Mouse (Mus musculus) forebrain, embryonic 12.5 days (tissue): ENCODE measurements around the gene Fbln1. TPM values are rescaled to one million over a fixed set of nuclear protein-coding genes. Genes with fewer than 3 reads are reported as not detected.

Experiments
- ATAC-seq: fragments of 200-750 bp; cut with Nextera tagmentation; 2 replicates; pipeline ENCODE4 v1.8.0; 2017; ENCODE audit warnings: moderate TSS enrichment; ENCODE audit not compliant: low FRiP score
- H3K27ac ChIP-seq: fragments of 300-500 bp; sonication (generic); 2 replicates; pipeline ENCODE4 v1.5.1; 2016; ENCODE audit warnings: mild to moderate bottlenecking
- H3K27me3 ChIP-seq: fragments of 300-500 bp; sonication (generic); 2 replicates; pipeline ENCODE4 v1.6.1; 2016; ENCODE audit warnings: mild to moderate bottlenecking
- H3K36me3 ChIP-seq: fragments of 300-500 bp; sonication (generic); replicated peaks from 2 replicates; pipeline ENCODE4 v1.6.1; 2016; ENCODE audit warnings: mild to moderate bottlenecking
- H3K4me1 ChIP-seq: fragments of 300-500 bp; sonication (generic); 2 replicates; pipeline ENCODE4 v1.6.1; 2016
- H3K4me2 ChIP-seq: fragments of 300-500 bp; sonication (generic); 2 replicates; pipeline ENCODE4 v1.6.1; 2016; ENCODE audit warnings: mild to moderate bottlenecking, moderate library complexity
- H3K4me3 ChIP-seq: fragments of 300-500 bp; sonication (generic); replicated peaks from 2 replicates; pipeline ENCODE4 v1.5.1; 2016; ENCODE audit warnings: mild to moderate bottlenecking
- H3K9ac ChIP-seq: fragments of 300-500 bp; sonication (generic); 2 replicates; pipeline ENCODE4 v1.6.1; 2016; ENCODE audit warnings: mild to moderate bottlenecking
- H3K9me3 ChIP-seq: fragments of 300-500 bp; sonication (generic); 2 replicates; pipeline ENCODE4 v1.6.1; 2016
- WGBS: fragments of 180-500 bp; shearing (Covaris S2); methylation state at CpG from one replicate; pipeline ENCODE4 v1.1.7; 2016; 5-methylcytosine and 5-hydroxymethylcytosine counted together
- polyA plus RNA-seq: library from polyadenylated mRNA; unstranded; fragments of >200 nt; fragmentation: Nextera tagmentation; extraction: Ambion mirVana; gene quantifications from 2 replicates; pipeline ENCODE4 v1.2.1, GENCODE M21; 2016

Gene Fbln1
- polyA plus RNA-seq, 1 experiment from 2014 or later, result 112 TPM

DNA sequence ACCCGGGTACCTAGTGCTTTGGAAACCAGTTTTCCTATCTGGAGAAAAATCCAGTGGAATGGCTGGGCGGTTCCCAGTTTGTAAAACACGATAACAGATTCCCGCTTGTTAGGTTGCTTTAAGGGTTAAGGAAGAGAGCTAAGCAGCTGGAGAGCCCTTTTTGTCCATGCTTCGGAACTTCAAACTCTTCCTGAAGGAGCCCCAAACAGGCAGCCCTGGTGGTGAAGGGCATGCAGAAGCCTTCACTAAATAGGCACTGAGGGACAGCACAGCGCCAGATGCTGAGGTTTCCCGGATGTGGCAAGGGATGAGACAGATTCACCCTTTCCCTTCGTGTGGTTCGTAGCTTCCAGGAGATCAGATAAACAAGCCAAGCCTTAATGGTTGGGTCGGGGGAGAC lies 2.6 kb downstream of the Fbln1 start:
- H3K9me3 ChIP-seq, result peaks cover 9% of the 10 kb centered on the region; the same call in 1 of the 2 replicates

DNA sequence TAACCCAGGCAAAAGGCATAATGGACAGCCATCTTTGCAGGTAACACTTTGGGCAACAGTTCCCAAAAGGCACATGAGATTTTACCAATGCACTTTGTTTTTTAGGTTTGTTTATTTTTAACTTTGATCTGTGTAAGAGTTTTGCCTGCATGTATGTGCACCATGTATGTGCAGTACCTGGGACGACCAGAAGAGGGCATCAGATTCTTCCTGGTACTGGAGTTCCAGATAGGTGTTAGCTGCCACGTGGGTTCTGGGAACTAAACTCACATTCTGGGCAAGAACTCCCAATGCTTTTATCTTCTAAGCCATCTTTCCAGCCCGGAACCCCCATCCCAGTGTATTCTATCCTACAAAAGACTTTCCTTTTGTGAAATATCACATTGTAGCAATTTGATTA lies 3.6 kb downstream of the Fbln1 start:
- Histone ChIP-seq H3K9ac (no peak overlapping the region), H3K4me2 (no peak overlapping the region), H3K9me3 (peaks cover 14% of the 10 kb centered on the region; the same call in 1 of the 2 replicates), H3K36me3 (peaks cover 47% of the 10 kb centered on the region), H3K27me3 (peaks cover 9% of the 10 kb centered on the region), H3K4me3 (no peak overlapping the region), H3K4me1 (peaks cover 30% of the 10 kb centered on the region), H3K27ac (no peak overlapping the region)
- no peak for ATAC-seq
- 86% methylated on average over 3 of the region's 3 CpGs for WGBS

More for the DNA sequence above, 2.6 kb downstream of the Fbln1 start:
- no peak for ATAC-seq
- 5% methylated on average over 10 of the region's 10 CpGs for WGBS
- H3K9ac ChIP-seq, result peak overlapping the region; percentile 88
- H3K27me3 ChIP-seq, result peaks cover 18% of the 10 kb centered on the region
- peak overlapping the region; percentile 88 for H3K4me2 ChIP-seq
- H3K4me3 ChIP-seq, result peak overlapping the region; percentile 64
- peaks cover 30% of the 10 kb centered on the region for H3K4me1 ChIP-seq
- H3K36me3 ChIP-seq, result peaks cover 39% of the 10 kb centered on the region
- H3K27ac ChIP-seq, result peak overlapping the region; percentile 88

DNA sequence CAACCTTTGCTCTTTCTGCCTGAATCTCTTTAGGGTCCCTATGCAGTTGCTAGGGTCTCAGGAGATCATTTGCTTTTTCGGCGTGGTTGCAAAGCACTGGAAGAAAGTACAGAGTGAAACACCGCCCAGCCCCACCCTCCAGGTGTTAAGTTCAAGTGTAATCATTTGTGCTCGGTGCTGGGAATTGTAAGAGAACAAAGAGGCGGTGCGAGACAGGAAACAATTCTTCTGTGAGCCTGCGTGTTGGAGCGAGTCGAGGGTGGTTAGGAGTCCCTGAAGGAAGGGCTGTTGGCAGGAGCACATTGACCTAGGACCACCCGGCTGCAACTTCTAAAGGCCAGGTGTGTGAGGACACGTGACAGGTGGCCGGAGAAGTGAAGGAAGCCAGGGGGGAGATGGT lies 4.9 kb downstream of the Fbln1 start:
- Histone ChIP-seq H3K4me3 (no peak overlapping the region), H3K4me2 (no peak overlapping the region), H3K9me3 (peaks cover 27% of the 10 kb centered on the region), H3K9ac (no peak overlapping the region), H3K4me1 (peaks cover 27% of the 10 kb centered on the region), H3K27ac (no peak overlapping the region), H3K27me3 (no peaks in the 10 kb centered on the region), H3K36me3 (peaks cover 59% of the 10 kb centered on the region)
- 90% methylated on average over 12 of the region's 12 CpGs for WGBS
- no peak for ATAC-seq

DNA sequence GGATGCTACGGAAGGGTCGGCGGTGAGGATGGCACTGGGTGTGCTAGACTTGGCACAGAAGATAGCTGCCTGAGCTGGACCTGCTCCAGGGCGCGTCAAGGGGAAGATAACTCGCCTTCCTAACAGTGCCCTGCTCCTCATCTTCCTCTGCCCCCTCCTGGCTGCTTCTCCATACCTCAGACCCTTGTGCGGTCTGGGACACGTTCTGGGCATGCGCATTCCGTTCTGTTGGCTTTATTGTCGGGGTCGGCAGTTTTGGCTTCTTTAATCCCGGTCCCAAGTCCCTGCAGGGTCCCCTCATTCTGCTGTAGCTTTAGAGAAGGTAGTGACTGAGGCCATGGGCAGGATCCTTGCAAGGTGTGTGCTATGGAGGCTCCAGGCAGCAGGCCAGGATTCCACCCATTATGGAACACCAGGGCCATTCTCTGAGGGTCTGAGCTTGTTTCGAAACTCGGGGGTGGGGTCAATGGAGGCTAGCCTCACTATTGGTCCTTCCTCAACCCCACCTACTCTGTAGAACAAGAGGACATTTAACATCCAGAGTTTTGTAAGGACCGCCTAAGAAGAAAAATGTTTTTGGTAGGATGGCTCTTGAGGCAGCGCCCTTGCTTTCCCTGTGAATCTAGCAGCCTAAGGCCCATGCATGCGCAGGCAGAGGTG lies 5.5 kb downstream of the Fbln1 start:
- Histone ChIP-seq H3K27me3 (no peaks in the 10 kb centered on the region), H3K27ac (no peak overlapping the region), H3K4me3 (no peak overlapping the region), H3K36me3 (peaks cover 65% of the 10 kb centered on the region), H3K4me1 (peaks cover 24% of the 10 kb centered on the region), H3K9me3 (peaks cover 32% of the 10 kb centered on the region), H3K9ac (no peak overlapping the region), H3K4me2 (no peak overlapping the region)
- WGBS, result 94% methylated on average over 18 of the region's 18 CpGs
- no peak for ATAC-seq

DNA sequence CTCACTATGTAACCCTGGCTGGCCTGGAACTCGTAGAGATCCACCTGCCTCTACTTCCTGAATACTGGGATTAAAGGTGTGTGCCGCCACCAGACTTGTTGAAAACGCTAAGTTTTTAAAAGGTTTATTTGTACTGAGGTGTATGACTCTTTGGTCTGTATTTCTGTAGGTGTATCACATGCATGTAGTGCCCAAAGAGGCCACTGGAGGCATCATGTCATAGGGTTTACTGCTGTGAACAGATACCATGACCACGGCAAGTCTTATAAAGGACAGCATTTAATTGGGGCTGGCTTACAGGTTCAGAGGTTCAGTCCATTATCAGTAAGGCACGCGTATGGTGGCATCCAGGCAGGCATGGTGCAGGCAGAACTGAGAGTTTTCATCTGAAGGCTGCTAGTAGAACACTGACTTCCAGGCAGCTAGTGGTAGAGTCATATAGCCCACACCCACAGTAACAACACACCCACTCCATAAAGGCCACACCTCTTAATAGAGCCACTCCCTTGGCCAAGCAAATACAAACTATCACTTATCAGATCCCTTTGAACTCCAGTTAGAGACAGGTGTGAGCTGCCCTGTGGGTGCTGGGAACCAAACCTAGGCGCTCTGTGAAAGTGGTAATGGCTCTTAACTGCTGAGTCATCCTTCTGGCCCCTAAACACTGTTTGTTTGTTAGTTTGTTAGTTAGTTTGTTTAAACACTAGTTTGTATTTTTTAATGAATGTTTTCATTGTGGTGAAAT lies 10.5 kb downstream of the Fbln1 start:
- Histone ChIP-seq H3K27me3 (no peaks in the 10 kb centered on the region), H3K9me3 (peaks cover 24% of the 10 kb centered on the region), H3K9ac (no peak overlapping the region), H3K27ac (no peak overlapping the region), H3K4me1 (no peaks in the 10 kb centered on the region), H3K4me3 (no peak overlapping the region), H3K36me3 (peaks cover 65% of the 10 kb centered on the region), H3K4me2 (no peak overlapping the region)
- ATAC-seq, result no peak
- 96% methylated on average over 7 of the region's 7 CpGs for WGBS

DNA sequence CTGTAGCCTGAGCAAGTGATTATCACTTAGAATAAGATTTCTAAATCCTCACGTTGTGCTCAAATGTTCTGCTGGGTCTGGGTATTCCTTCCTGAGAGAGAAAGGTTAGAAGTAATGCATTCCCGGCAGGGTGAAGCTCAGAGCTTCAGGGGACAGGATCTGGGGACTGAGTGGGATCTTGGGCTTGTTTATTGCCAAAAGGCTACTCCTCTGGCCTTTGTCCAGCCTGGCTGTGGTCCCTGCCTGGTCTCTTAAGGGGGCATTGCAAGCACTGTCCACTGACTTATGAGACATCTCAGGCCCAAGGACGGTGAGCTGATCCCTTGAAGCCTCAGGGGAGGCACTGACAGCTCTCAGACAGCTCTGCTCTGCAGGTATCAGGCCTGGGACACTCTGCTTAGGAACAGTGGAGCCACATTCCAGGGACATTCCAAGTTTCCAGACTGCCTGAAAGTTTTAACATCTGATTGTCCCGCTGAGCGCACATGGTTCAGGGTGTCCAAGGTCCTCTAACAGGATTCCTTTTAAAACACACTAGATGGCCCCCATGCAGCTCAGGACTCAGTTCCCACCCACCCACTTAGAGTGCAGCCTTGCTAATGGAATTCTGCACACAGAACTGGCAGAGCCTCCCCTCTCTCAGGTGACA lies 13.0 kb downstream of the Fbln1 start:
- WGBS, result 96% methylated on average over 5 of the region's 5 CpGs

DNA sequence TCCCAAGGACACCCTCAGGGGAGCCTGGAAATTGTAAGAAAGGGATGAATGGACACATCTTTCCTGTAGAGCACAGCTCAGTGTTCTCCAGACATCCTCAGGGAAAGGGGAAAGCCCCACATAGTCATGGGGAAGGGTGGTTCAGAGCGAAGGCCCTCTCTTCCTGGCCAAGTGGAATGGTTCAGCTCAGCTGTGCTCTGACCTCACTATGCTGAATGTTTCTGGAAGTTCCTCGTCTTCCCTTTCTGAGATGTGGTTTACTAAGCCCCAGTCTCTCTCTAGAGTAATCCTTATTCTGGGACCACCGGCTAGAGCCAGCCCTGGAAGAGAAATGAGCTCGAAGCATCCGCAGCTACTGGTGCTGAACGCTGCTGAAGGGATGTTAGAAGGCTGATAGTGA lies 14.6 kb downstream of the Fbln1 start:
- no peak for ATAC-seq
- no peaks in the 10 kb centered on the region for H3K4me1 ChIP-seq
- no peak overlapping the region for H3K4me3 ChIP-seq
- no peak overlapping the region for H3K27ac ChIP-seq
- H3K27me3 ChIP-seq, result no peaks in the 10 kb centered on the region
- no peak overlapping the region for H3K9ac ChIP-seq
- peaks cover 9% of the 10 kb centered on the region for H3K9me3 ChIP-seq
- WGBS, result 91% methylated on average over 6 of the region's 6 CpGs
- no peak overlapping the region for H3K4me2 ChIP-seq
- H3K36me3 ChIP-seq, result peaks cover 60% of the 10 kb centered on the region

More for the DNA sequence above, 13.0 kb downstream of the Fbln1 start:
- Histone ChIP-seq H3K27me3 (no peaks in the 10 kb centered on the region), H3K4me3 (no peak overlapping the region), H3K36me3 (peaks cover 58% of the 10 kb centered on the region), H3K4me1 (no peaks in the 10 kb centered on the region), H3K9me3 (peaks cover 22% of the 10 kb centered on the region), H3K27ac (no peak overlapping the region), H3K9ac (no peak overlapping the region), H3K4me2 (no peak overlapping the region)
- ATAC-seq, result no peak

DNA sequence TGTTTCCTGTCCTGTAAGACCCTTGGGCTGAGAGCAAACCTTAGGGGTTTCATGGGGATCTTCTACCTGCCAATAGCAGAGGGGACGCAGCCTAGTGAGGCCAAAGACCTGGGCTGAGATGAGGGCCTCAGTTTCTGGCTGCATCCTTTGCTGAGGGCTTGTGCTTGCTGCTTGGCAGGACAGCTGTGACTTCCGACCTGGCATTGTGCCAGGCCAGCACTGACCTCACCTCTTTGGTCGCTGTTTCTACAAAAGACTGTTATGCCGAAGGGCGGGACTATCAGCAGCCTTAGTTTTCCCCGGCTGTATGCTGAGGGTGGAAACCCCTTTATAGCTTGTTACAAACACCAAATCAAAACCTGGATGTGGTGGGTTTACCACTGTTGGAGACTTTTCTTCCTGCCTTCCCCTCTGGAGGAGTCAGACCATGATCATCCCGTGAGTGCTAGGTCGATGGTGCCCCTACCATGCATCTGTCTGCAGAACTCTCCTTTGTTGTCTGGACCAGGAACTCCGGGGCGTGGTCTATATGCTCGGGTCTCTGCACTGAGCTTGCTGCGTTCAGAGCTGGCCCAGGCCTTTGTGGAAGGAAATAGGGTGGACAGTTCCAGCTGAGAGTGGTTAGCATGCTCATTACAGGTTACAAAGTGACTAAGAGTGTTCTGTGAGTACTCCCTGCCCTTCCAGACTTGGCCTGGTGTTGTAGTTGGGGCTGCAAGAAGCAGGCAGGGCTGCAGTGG lies 15.5 kb downstream of the Fbln1 start:
- Histone ChIP-seq H3K4me3 (no peak overlapping the region), H3K4me2 (no peak overlapping the region), H3K27ac (peak overlapping the region; percentile 19; the same call in 1 of the 2 replicates), H3K9ac (no peak overlapping the region), H3K27me3 (no peaks in the 10 kb centered on the region), H3K9me3 (no peaks in the 10 kb centered on the region), H3K36me3 (peaks cover 53% of the 10 kb centered on the region), H3K4me1 (no peaks in the 10 kb centered on the region)
- 76% methylated on average over 12 of the region's 12 CpGs for WGBS
- ATAC-seq, result no peak

DNA sequence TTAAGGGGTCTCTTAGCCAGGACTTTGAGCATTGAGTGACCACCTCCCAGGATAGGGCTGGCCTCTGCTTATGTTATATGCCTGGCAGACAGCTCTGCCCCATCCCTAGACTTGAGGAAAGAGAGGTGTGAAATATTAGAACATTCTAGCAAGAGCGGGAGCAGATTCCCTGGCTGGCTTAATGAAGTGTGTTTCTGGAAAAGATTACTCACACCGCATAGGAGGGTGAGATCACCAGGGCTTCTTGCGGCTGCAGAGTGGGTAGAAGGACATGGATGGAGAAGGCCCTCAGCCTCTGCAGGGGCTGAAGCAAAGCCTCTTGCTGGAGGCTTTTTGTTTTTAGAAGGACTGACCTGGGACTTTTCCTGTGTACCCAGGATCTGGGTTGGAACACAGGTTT lies 19.9 kb downstream of the Fbln1 start:
- no peak overlapping the region for H3K27ac ChIP-seq
- H3K9ac ChIP-seq, result no peak overlapping the region
- H3K9me3 ChIP-seq, result no peaks in the 10 kb centered on the region
- WGBS, result 95% methylated on average over 3 of the region's 3 CpGs
- no peak for ATAC-seq
- no peak overlapping the region for H3K4me3 ChIP-seq
- H3K4me2 ChIP-seq, result no peak overlapping the region
- no peaks in the 10 kb centered on the region for H3K27me3 ChIP-seq
- no peaks in the 10 kb centered on the region for H3K4me1 ChIP-seq
- H3K36me3 ChIP-seq, result peaks cover 67% of the 10 kb centered on the region

DNA sequence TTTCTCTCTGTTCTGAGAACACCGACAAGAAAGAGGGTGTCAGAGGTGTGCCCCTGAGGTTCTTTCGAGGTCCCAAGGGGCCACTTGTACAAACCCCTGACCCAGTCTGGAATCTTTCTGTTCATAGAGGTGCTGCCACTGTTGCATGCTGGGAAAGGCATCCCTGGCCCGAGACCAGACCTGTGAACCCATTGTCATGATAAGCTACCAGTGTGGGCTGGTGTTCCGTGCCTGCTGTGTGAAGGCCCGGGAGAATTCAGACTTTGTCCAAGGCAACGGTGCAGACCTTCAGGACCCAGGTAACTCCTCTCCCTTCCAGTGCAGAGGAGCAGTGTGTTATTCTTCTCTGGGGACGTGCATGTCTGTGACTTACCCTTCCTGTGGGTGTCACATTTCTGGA lies 21.1 kb downstream of the Fbln1 start:
- no peaks in the 10 kb centered on the region for H3K4me1 ChIP-seq
- H3K4me2 ChIP-seq, result no peak overlapping the region
- H3K9ac ChIP-seq, result no peak overlapping the region
- no peak overlapping the region for H3K27ac ChIP-seq
- H3K36me3 ChIP-seq, result peaks cover 74% of the 10 kb centered on the region
- WGBS, result 85% methylated on average over 7 of the region's 7 CpGs
- ATAC-seq, result no peak
- H3K9me3 ChIP-seq, result no peaks in the 10 kb centered on the region
- H3K27me3 ChIP-seq, result no peaks in the 10 kb centered on the region
- no peak overlapping the region for H3K4me3 ChIP-seq

DNA sequence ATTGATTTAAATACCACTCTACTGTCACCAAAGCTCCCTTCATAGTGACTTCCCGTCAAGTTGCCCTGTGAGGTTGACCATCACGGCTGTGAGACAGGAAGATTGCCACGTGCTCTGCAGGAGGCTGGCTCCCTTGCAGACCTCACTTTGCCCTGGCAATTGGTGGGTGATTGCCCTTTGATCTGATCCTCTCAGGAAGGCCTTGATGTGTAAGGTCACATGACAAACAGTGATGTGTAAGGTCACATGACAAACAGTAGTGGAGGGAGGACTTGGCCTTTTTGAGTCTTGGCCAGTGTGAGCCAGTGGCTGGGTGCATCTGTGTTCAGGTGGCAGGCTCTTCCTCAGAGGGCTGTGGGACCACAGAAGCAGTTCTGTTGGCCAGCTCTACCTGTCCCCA lies 22.8 kb downstream of the Fbln1 start:
- Histone ChIP-seq H3K36me3 (peaks cover 77% of the 10 kb centered on the region), H3K27ac (no peak overlapping the region), H3K4me1 (no peaks in the 10 kb centered on the region), H3K4me3 (no peak overlapping the region), H3K27me3 (no peaks in the 10 kb centered on the region), H3K9me3 (no peaks in the 10 kb centered on the region), H3K4me2 (no peak overlapping the region), H3K9ac (no peak overlapping the region)
- 79% methylated on average over 3 of the region's 3 CpGs for WGBS
- ATAC-seq, result no peak

DNA sequence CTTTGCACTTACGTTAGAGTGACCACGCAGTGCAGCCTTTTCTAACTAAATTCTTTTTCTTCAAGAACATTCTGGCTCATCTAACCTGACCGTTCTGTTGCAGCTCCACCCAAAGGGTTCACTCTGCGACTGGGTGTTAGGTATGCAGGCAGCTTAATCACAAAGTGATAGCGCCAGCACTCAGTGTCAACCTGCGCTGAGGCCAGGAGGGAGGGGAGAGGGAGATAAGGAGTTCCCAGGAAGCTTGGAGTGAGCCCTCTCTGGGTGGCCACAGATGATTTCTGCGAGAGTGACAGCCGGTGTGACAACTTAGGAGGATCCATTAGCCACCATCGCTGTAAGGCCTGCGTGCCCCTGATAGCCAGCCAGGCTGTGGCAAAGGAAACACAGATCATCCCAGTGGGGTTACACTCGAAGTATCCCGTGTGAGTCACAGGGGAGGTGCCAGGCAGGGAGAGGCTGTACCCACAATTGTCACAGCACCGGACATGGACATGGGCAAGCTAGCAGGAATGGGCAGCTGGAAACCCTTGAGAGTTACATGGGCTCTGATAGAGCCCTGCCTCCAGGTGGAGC lies 24.3 kb downstream of the Fbln1 start:
- Histone ChIP-seq H3K9me3 (no peaks in the 10 kb centered on the region), H3K4me2 (no peak overlapping the region), H3K27ac (no peak overlapping the region), H3K27me3 (no peaks in the 10 kb centered on the region), H3K36me3 (peaks cover 70% of the 10 kb centered on the region), H3K9ac (no peak overlapping the region), H3K4me1 (no peaks in the 10 kb centered on the region), H3K4me3 (no peak overlapping the region)
- ATAC-seq, result no peak
- 95% methylated on average over 13 of the region's 13 CpGs for WGBS
